Mouse (Mus musculus) forebrain, embryonic 15.5 days (tissue): ENCODE results near the gene Fyb. TPM values are rescaled to one million over a fixed set of nuclear protein-coding genes. Genes with fewer than 3 reads are reported as not detected.

Experiments
- ATAC-seq: fragments of 200-750 bp; cut with Nextera tagmentation; replicated peaks from 2 replicates; pipeline ENCODE4 v1.8.0; 2017; ENCODE audit warnings: mild to moderate bottlenecking, moderate TSS enrichment, moderate library complexity
- H3K27ac ChIP-seq: fragments of 300-500 bp; sonication (generic); replicated peaks from 2 replicates; pipeline ENCODE4 v1.5.1; 2015; ENCODE audit warnings: mild to moderate bottlenecking, inconsistent platforms
- H3K27me3 ChIP-seq: fragments of 300-500 bp; sonication (generic); 2 replicates; pipeline ENCODE4 v1.6.1; 2015; ENCODE audit warnings: inconsistent platforms
- H3K36me3 ChIP-seq: fragments of 300-500 bp; sonication (generic); 2 replicates; pipeline ENCODE4 v1.6.1; 2015; ENCODE audit warnings: mild to moderate bottlenecking, inconsistent platforms
- H3K4me1 ChIP-seq: fragments of 300-500 bp; sonication (generic); 2 replicates; pipeline ENCODE4 v1.6.1; 2015; ENCODE audit warnings: inconsistent platforms
- H3K4me2 ChIP-seq: fragments of 300-500 bp; sonication (generic); replicated peaks from 2 replicates; pipeline ENCODE4 v1.6.1; 2015; ENCODE audit warnings: mild to moderate bottlenecking, inconsistent platforms
- H3K4me3 ChIP-seq: fragments of 300-500 bp; sonication (generic); 2 replicates; pipeline ENCODE4 v1.5.1; 2015; ENCODE audit warnings: mild to moderate bottlenecking, inconsistent platforms
- H3K9ac ChIP-seq: fragments of 300-500 bp; sonication (generic); replicated peaks from 2 replicates; pipeline ENCODE4 v1.6.1; 2015; ENCODE audit warnings: mild to moderate bottlenecking, inconsistent platforms
- H3K9me3 ChIP-seq: fragments of 300-500 bp; sonication (generic); 2 replicates; pipeline ENCODE4 v1.6.1; 2016; ENCODE audit warnings: inconsistent platforms
- WGBS: fragments of 180-500 bp; shearing (Covaris S2); methylation state at CpG from one replicate; pipeline ENCODE4 v1.1.7; 2015; ENCODE audit warnings: mixed read lengths; 5-methylcytosine and 5-hydroxymethylcytosine counted together
- polyA plus RNA-seq: library from polyadenylated mRNA; unstranded; fragments of >200 nt; fragmentation: Nextera tagmentation; extraction: Ambion mirVana; gene quantifications from 2 replicates; pipeline ENCODE4 v1.2.1, GENCODE M21; 2015

The Fyb gene
- polyA plus RNA-seq, 1 experiment from 2014 or later = 2.5 TPM

DNA sequence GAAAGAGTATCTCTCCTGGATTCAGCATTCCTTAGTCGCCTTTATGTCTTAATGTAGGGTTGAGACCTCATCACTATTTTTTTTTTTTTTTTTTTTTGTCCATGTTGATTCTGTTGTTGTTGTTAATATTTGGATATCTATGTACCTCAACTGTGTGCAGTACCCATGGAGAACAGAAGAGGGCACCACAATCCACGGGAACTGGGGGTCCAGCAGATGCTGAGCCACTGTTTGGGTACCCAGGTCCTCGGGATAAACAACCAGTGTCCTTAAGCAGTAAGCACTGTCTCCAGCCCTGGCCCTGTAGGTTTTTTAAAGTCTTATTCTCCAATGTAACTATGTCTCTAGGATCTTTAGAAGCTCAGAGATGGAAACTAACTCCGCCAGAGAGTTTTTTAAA is 43.2 kb downstream of the Fyb start:
- H3K27me3 ChIP-seq = no peaks in the 10 kb centered on the region
- no peaks in the 10 kb centered on the region for H3K36me3 ChIP-seq
- WGBS = 94% methylated on average over 4 of the region's 4 CpGs
- no peak for ATAC-seq
- H3K9me3 ChIP-seq = no peaks in the 10 kb centered on the region
- no peak overlapping the region for H3K4me2 ChIP-seq
- H3K27ac ChIP-seq = no peak overlapping the region
- no peak overlapping the region for H3K9ac ChIP-seq
- no peaks in the 10 kb centered on the region for H3K4me1 ChIP-seq
- H3K4me3 ChIP-seq = no peak overlapping the region

DNA sequence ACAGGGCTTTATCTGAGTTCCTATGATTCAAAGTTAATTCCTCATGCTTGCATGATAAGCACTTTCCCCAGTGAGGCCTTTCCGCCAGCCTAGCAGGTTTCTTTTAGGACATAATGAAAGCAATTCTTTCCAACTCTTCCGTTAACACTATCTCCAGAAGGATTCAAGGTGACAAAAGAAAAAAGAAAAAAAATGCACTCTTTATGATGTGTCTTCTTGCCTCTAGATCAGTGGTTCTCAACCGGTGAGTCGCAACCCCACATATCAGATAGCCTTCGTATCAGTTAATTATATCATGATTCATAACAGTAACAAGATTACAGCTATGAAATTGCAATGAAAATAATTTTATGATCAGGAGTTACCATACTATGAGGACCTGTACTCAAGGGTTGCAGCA is 45.3 kb downstream of the Fyb start:
- no peak for ATAC-seq
- no peaks in the 10 kb centered on the region for H3K27me3 ChIP-seq
- 93% methylated on average over 5 of the region's 5 CpGs for WGBS

DNA sequence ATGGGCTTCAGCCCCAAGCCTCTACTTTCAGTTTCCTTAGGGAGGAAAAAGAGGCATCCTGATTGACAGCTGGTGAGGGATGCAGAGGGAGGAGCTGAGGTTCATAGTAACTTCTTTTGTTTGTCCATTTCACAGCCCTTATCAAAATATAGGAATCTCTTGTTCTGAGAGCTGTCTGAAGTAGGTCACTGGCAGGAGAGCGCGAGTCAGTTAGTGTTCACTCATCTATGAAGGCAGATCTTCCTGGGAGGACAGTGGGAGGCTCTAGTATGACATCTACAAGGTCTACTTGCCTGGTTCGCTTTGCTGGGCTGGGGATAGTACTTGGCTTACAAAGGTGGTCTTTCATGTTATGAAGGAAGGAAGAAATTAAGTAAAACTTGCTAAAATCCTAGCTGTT is 46.0 kb downstream of the Fyb start:
- no peak for ATAC-seq
- no peaks in the 10 kb centered on the region for H3K27me3 ChIP-seq
- H3K9ac ChIP-seq = no peak overlapping the region
- H3K9me3 ChIP-seq = no peaks in the 10 kb centered on the region
- no peak overlapping the region for H3K4me2 ChIP-seq
- H3K27ac ChIP-seq = no peak overlapping the region
- no peaks in the 10 kb centered on the region for H3K4me1 ChIP-seq
- no peaks in the 10 kb centered on the region for H3K36me3 ChIP-seq
- WGBS = 90% methylated on average over 3 of the region's 3 CpGs
- H3K4me3 ChIP-seq = no peak overlapping the region

More for the DNA sequence above, 45.3 kb downstream of the Fyb start:
- Histone ChIP-seq H3K4me1 (no peaks in the 10 kb centered on the region), H3K36me3 (no peaks in the 10 kb centered on the region), H3K9ac (no peak overlapping the region), H3K4me3 (no peak overlapping the region), H3K4me2 (no peak overlapping the region), H3K9me3 (no peaks in the 10 kb centered on the region), H3K27ac (no peak overlapping the region)

DNA sequence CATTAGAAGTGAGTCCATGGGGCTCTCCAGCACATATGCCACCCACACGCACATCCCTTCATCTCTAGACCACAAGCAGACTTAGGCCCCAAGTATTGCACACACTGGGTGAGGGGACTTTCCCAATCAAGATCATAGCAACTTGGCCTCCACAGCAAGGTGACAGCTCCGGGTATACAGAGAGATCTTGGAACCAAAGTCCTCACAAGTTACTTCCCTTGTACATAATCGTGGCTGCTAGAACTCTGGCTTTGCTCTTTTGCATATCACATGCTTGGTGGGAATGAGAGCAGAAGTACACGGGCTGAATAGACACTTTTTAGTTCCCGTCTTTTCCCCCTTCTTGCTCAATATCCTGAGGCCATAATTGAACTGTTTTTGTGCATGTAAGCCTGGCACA is 46.4 kb downstream of the Fyb start:
- Histone ChIP-seq H3K36me3 (no peaks in the 10 kb centered on the region), H3K4me3 (no peak overlapping the region), H3K4me1 (no peaks in the 10 kb centered on the region), H3K27me3 (no peaks in the 10 kb centered on the region), H3K4me2 (no peak overlapping the region), H3K9me3 (no peaks in the 10 kb centered on the region), H3K27ac (no peak overlapping the region), H3K9ac (no peak overlapping the region)
- ATAC-seq = no peak
- 73% methylated on average over 5 of the region's 5 CpGs for WGBS

DNA sequence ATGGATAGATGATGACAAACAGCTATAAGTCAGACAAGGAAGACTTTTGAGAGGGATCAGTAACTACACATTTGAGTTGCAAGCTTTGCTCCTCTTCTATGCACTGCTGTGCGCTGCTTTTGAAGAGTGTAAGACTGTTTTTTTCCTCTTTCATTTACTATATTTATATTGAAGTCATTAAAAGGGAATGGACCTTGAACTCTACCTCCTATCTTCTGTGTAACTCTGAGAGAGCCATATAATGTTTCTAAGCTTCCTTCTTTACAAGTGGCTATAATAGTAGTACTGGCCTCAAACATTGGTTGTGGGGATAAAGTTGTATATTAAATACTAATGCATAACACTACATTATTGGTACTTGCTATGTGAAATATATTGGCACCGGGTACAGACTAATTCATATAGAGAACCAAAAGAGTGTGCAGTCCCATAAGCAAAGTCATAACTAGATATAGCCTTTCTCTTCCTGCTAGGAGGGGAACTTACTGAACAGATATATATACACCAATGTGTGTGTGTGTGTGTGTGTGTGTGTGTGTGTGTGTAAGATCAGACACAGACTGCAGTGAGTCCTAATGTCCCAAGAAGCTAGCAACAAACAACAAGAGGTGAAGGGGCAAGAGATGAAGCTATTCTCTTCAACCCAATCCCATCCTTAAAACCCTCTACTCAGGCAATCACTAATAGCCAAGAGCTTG is 47.7 kb downstream of the Fyb start:
- Histone ChIP-seq H3K4me2 (no peak overlapping the region), H3K9me3 (no peaks in the 10 kb centered on the region), H3K36me3 (no peaks in the 10 kb centered on the region), H3K4me3 (no peak overlapping the region), H3K27ac (no peak overlapping the region), H3K9ac (no peak overlapping the region), H3K4me1 (no peaks in the 10 kb centered on the region), H3K27me3 (no peaks in the 10 kb centered on the region)
- WGBS = 95% methylated on average over 2 of the region's 2 CpGs
- ATAC-seq = peak; percentile 44

DNA sequence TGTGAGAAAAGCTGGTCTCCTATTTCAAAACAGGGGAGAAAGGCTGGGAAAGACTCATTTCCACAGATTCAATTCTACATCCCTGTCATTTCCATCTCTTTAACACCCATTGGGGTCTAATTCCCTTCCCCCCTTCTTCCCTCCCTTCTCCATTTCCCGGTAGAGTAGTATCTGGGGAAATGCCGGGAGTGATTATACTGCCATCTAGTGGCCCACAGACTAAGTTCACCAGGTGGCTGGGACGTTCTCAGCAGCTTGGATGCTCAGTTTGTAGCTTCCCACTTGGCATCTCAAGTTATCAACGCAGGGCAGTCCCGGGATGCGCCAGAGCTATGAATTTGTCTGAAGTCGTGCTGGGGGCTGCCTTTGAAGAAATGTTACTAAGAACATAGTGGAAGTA is 48.2 kb downstream of the Fyb start:
- WGBS = 9% methylated on average over 7 of the region's 7 CpGs
- H3K27me3 ChIP-seq = no peaks in the 10 kb centered on the region
- H3K27ac ChIP-seq = no peak overlapping the region
- ATAC-seq = peak; percentile 91
- no peak overlapping the region for H3K4me2 ChIP-seq
- H3K4me3 ChIP-seq = no peak overlapping the region
- H3K4me1 ChIP-seq = no peaks in the 10 kb centered on the region
- H3K9ac ChIP-seq = no peak overlapping the region
- H3K36me3 ChIP-seq = no peaks in the 10 kb centered on the region
- H3K9me3 ChIP-seq = no peaks in the 10 kb centered on the region

DNA sequence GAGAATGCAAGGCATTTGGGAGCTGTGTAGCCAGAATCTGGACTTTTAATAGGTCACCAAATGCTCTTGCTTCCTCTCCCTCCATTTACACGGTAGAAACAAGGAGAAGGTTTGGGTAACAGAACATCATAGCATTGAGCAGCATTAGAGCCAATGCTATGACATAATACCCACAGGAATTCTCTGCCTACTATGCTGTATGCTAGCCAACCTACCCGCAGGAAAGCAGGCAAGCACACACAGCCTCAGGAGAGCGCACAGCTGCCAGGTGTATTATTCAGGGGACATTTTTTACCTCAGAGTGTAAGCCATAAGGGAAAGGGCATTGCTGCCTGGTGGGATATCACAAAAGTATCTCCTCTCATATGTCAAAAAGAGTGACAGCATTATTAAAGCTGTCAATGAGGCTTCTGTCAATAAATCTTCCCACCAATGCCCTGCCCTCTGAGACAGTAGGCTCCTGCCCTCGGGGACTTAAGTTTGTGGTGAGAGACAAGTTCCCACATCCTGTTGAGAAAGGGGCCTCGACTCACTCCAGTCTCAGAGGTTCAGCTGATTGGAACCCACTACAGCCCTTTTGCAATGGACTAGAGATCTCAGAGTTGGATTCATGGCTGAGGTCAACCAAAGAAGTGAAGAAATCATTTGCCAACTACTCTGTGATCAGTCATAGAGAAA is 51.8 kb downstream of the Fyb start:
- ATAC-seq = no peak

DNA sequence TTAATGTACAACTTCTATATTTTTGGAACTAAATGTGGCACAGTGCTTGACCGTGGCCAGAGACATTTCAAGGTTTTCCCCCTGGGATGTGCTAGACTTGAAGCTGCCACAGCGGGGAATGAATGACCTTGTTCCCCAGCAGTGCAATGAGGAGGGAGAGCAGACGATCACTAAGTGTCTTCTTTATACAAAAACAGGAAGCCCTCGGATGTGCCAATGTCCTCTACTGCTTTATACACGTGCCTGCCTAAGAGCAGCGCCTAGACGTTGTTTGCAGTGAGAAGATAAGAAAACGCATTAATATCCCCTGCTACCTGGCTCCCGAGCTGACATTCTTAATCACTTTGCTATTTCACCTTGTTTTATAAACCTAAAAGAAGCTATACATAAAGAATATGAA is 55.3 kb downstream of the Fyb start:
- H3K4me3 ChIP-seq = no peak overlapping the region
- H3K4me1 ChIP-seq = no peaks in the 10 kb centered on the region
- no peaks in the 10 kb centered on the region for H3K27me3 ChIP-seq
- no peak overlapping the region for H3K9ac ChIP-seq
- H3K4me2 ChIP-seq = no peak overlapping the region
- no peak for ATAC-seq
- no peaks in the 10 kb centered on the region for H3K9me3 ChIP-seq
- no peaks in the 10 kb centered on the region for H3K36me3 ChIP-seq
- WGBS = 84% methylated on average over 9 of the region's 9 CpGs
- H3K27ac ChIP-seq = no peak overlapping the region

More for the DNA sequence above, 51.8 kb downstream of the Fyb start:
- Histone ChIP-seq H3K4me3 (no peak overlapping the region), H3K4me2 (no peak overlapping the region), H3K27ac (no peak overlapping the region), H3K27me3 (no peaks in the 10 kb centered on the region), H3K36me3 (no peaks in the 10 kb centered on the region), H3K9me3 (no peaks in the 10 kb centered on the region), H3K4me1 (no peaks in the 10 kb centered on the region), H3K9ac (no peak overlapping the region)
- 65% methylated on average over 5 of the region's 5 CpGs for WGBS

DNA sequence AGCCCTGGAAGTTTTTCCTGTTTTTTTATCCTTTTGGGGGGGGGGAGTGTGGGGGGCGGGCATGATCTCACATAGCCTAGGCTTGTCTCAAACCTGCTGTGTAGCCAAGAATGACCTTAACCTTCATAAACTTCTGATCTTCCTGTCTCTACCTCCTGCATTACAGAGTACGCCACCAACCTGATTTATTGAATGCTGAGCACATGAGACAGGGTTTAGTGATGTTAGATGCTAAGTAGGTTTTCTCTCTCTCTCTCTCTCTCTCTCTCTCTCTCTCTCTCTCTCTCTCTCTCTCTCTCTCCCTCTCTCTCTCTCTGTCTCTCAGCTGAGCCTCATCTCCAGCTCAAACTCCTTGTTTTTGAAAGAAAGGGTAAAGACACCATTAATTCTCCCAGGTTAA is 56.0 kb downstream of the Fyb start:
- Histone ChIP-seq H3K36me3 (no peaks in the 10 kb centered on the region), H3K27me3 (no peaks in the 10 kb centered on the region), H3K4me1 (no peaks in the 10 kb centered on the region), H3K9me3 (no peaks in the 10 kb centered on the region), H3K27ac (no peak overlapping the region), H3K9ac (no peak overlapping the region), H3K4me3 (no peak overlapping the region), H3K4me2 (no peak overlapping the region)
- ATAC-seq = no peak
- WGBS = 93% methylated on average over 2 of the region's 2 CpGs

DNA sequence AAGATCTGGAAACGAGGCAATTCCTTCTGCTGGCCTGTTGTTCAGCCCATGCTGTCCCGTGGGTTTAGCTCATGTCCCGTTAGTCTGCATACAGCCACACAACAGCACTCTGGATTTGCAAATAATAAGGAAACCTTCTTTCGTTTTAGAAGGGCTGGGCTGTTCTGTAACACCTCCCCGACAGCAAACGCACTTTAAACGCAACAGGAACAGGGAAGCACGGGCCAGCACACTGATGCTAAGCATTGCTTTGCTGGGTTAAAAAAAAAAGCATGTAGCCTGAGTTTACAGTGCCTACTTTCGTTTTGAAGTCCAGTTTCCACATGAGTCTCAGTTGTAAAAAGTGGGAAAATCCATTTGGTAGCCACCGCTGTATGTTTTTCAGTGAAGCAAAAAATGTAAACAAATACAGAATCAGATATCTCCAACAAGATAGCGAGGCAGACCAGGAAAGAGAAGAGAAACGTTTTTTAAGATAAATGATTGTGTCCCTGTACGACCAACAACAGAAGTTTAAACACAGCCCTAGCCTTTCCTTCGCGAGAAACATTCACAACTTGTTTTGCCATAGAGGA is 56.6 kb downstream of the Fyb start:
- Histone ChIP-seq H3K9ac (no peak overlapping the region), H3K4me2 (no peak overlapping the region), H3K4me3 (no peak overlapping the region), H3K9me3 (no peaks in the 10 kb centered on the region), H3K27ac (no peak overlapping the region), H3K27me3 (no peaks in the 10 kb centered on the region), H3K4me1 (no peaks in the 10 kb centered on the region), H3K36me3 (no peaks in the 10 kb centered on the region)
- WGBS = 84% methylated on average over 15 of the region's 15 CpGs
- no peak for ATAC-seq

DNA sequence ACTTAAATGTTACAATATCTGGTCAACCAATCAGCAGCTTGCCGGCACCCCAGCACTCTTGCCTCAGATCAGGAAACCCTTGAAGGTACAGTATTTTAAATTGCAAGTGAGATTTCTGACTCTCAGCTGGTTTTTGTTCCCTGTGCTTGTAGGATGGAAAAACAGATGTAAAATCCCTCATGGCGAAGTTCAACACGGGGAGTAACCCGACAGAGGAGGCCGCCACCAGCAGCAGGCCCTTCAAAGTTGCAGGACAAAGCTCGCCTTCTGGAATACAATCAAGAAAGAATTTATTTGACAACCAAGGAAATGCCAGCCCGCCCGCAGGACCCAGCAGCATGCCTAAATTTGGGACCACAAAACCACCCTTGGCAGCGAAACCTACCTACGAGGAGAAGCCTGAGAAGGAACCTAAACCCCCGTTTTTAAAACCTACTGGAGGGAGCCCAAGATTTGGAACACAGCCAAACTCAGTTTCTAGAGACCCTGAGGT is 57.2 kb downstream of the Fyb start:
- no peak overlapping the region for H3K4me3 ChIP-seq
- H3K27ac ChIP-seq = no peak overlapping the region
- H3K36me3 ChIP-seq = no peaks in the 10 kb centered on the region
- 90% methylated on average over 11 of the region's 11 CpGs for WGBS
- H3K9ac ChIP-seq = no peak overlapping the region
- no peaks in the 10 kb centered on the region for H3K4me1 ChIP-seq
- no peak for ATAC-seq
- H3K27me3 ChIP-seq = no peaks in the 10 kb centered on the region
- no peak overlapping the region for H3K4me2 ChIP-seq
- H3K9me3 ChIP-seq = no peaks in the 10 kb centered on the region

DNA sequence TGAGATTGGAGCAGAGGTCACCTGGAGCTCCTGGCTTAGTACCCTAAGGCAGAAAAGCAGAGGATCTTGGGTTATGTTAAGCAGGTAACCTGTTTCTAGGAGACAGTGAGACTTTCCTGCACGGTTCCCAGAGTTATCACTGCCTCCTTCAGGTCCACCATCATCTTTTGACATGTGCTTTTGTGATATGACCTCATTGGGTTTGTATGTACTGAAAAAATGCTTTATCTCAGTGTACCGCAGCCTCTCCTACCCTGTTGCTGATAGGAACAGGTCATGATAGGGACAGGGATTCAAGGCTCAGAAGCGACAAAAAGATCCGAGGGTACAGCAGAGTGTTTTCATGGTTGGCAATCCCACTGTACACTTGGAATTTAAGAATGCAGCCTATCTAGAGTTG is 62.0 kb downstream of the Fyb start:
- no peak for ATAC-seq
- WGBS = 93% methylated on average over 4 of the region's 4 CpGs
- H3K27ac ChIP-seq = no peak overlapping the region
- H3K9me3 ChIP-seq = no peaks in the 10 kb centered on the region
- H3K27me3 ChIP-seq = no peaks in the 10 kb centered on the region
- H3K4me3 ChIP-seq = no peak overlapping the region
- no peaks in the 10 kb centered on the region for H3K36me3 ChIP-seq
- no peak overlapping the region for H3K9ac ChIP-seq
- H3K4me2 ChIP-seq = no peak overlapping the region
- H3K4me1 ChIP-seq = no peaks in the 10 kb centered on the region
